Mouse (Mus musculus): ENCODE data around the gene Cflar. TPM values are rescaled to one million over a fixed set of nuclear protein-coding genes. Genes with fewer than 3 reads are reported as not detected.
A peak's percentile ranks its signal among the peaks of the same experiment; 100 is the strongest.

Gene Cflar
- polyA plus RNA-seq, 2 experiments = 8.2 to 13.4 TPM

DNA sequence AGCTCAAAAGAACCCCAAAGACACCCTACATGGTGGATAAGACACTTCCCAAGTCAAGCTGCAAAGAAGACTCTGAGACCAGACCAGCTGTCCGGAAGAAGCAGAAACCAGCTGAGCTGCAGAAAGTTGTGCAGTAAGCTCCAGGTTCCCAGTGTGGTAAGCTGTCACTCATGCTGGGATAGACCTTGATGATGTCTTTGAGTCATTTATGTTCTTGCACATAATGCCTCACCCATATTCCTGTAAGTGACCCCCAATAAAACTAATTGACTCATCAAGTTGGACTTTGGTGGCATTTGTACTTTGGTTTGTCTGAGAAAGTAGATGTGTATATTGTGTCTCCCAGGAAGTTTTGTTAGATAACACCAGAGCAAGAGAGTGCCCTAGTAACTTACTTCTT lies 66.3 kb downstream of the Cflar start:
- no peak overlapping the region for H3K4me3 ChIP-seq (ENCODE audit: insufficient read depth in 1 of 2, low read depth in 2 of 2, low read length in 2 of 2)
- no peaks in the 10 kb centered on the region for H3K36me3 ChIP-seq (replicated peaks; ENCODE audit: control insufficient read depth, insufficient read depth, low read depth)
- no peaks in the 10 kb centered on the region for H3K27me3 ChIP-seq (ENCODE audit: control insufficient read depth, insufficient read depth, low read length)
- H3K9ac ChIP-seq (replicated peaks) = no peak overlapping the region
- no peak for TF ChIP-seq CTCF (IDR thresholded peaks at IDR 0.05; ENCODE audit: low read depth)
- no peak for ATAC-seq (ENCODE audit: insufficient read depth)
- peaks cover 0 to 3% of the 10 kb centered on the region in 2 experiments; a peak in 1 of 4 replicates for H3K4me1 ChIP-seq (replicated peaks; ENCODE audit: control insufficient read depth in 2 of 2, insufficient read depth in 2 of 2, low read length in 1 of 2)
- H3K9me3 ChIP-seq (ENCODE audit: control insufficient read depth, low read length) = no peaks in the 10 kb centered on the region
- WGBS (ENCODE audit: insufficient replicate concordance) = 75% methylated on average over 1 of the region's 1 CpGs
- H3K4me2 ChIP-seq (ENCODE audit: low read depth) = no peak overlapping the region
- H3K27ac ChIP-seq = no peak overlapping the region
- no peak for DNase-seq (ENCODE audit: low read depth in 3 of 3, low spot score in 3 of 3)

DNA sequence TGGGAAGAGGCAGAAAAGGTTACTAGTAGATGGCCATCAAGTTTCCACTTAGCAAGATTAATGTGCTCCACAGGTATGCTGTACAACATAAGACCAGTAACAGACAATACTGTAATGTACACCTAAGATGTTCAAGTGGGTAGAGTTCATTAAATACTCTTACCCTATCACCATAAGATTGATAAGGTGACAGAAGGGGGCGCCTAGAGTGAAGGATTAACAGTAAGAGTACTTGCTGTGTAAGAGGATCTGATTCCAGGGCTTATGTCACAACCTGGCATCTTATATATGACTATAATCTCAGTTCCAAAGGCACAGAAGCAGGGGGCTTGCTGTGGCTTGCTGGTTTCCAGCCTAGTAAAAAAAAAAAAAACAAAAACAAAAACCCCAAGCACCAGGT lies 66.9 kb downstream of the Cflar start:
- Histone ChIP-seq H3K36me3 (replicated peaks; ENCODE audit: control insufficient read depth, insufficient read depth, low read depth) (no peaks in the 10 kb centered on the region), H3K4me2 (ENCODE audit: low read depth) (no peak overlapping the region), H3K27me3 (ENCODE audit: control insufficient read depth, insufficient read depth, low read length) (no peaks in the 10 kb centered on the region), H3K9ac (replicated peaks) (no peak overlapping the region), H3K27ac (no peak overlapping the region), H3K4me3 (ENCODE audit: insufficient read depth in 1 of 2, low read depth in 2 of 2, low read length in 2 of 2) (no peak overlapping the region), H3K9me3 (ENCODE audit: control insufficient read depth, low read length) (no peaks in the 10 kb centered on the region), H3K4me1 (replicated peaks; ENCODE audit: control insufficient read depth in 2 of 2, insufficient read depth in 2 of 2, low read length in 1 of 2) (peaks cover 0 to 1% of the 10 kb centered on the region in 2 experiments; a peak in 1 of 4 replicates)
- no peak for ATAC-seq (ENCODE audit: insufficient read depth)
- TF ChIP-seq CTCF (IDR thresholded peaks at IDR 0.05; ENCODE audit: low read depth) (no peak), EP300 (IDR thresholded peaks at IDR 0.05; ENCODE audit: low read depth) (no peak)
- no peak for DNase-seq (ENCODE audit: low read depth in 3 of 3, low spot score in 3 of 3)
- 26% methylated on average over 1 of the region's 1 CpGs for WGBS (ENCODE audit: insufficient replicate concordance)

DNA sequence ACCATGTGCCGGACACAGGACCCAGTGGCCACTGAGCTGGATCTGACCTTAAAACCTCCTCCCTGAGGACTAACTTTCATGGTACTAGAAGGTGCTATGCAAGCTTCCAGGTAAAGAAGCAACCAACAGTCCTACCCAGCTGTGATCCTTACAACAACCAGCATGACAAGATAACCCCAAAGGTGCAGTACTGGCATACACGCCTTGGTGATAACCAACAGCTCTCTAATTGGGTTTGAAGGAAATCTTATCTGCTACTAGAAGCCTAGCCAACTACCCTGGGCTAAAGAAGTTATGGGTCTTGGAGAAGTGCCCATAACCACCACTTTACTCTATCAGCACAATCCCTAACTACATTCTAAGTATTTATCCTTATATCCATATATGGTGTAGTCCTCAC lies 75.0 kb downstream of the Cflar start:
- H3K4me2 ChIP-seq (ENCODE audit: low read depth) = no peak overlapping the region
- TF ChIP-seq CTCF (IDR thresholded peaks at IDR 0.05; ENCODE audit: low read depth) (no peak), EP300 (IDR thresholded peaks at IDR 0.05; ENCODE audit: low read depth) (no peak)

DNA sequence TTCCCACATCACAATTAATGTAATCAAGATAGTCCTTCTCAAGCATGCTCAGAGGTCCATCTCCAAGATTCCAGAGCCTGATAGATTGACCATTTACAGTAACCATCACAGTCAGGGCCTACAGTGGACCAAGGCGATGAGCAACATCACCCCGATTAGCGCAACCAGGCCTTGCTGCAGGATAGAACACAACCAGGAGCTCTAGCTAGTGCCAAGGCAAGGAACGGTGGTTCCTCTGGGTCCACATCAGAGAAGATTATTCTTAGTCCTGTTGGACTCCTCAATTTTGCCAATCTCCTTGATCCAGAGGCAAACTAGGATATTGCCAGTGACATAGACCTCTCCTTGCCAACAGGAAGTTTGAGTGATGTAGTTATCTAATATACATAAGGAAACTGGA lies 77.1 kb downstream of the Cflar start:
- 78% methylated on average over 4 of the region's 4 CpGs for WGBS (ENCODE audit: insufficient replicate concordance)
- no peak for ATAC-seq (ENCODE audit: insufficient read depth)
- TF ChIP-seq CTCF (IDR thresholded peaks at IDR 0.05; ENCODE audit: low read depth) = no peak
- TF ChIP-seq EP300 (IDR thresholded peaks at IDR 0.05; ENCODE audit: low read depth) = no peak
- no peak for DNase-seq (ENCODE audit: low read depth in 3 of 3, low spot score in 3 of 3)
- Histone ChIP-seq H3K27me3 (ENCODE audit: control insufficient read depth, insufficient read depth, low read length) (no peaks in the 10 kb centered on the region), H3K4me1 (replicated peaks; ENCODE audit: control insufficient read depth in 2 of 2, insufficient read depth in 2 of 2, low read length in 1 of 2) (no peaks in the 10 kb centered on the region), H3K9ac (replicated peaks) (no peak overlapping the region), H3K36me3 (replicated peaks; ENCODE audit: control insufficient read depth, insufficient read depth, low read depth) (no peaks in the 10 kb centered on the region), H3K9me3 (ENCODE audit: control insufficient read depth, low read length) (no peaks in the 10 kb centered on the region), H3K4me2 (ENCODE audit: low read depth) (no peak overlapping the region), H3K27ac (no peak overlapping the region), H3K4me3 (ENCODE audit: insufficient read depth in 1 of 2, low read depth in 2 of 2, low read length in 2 of 2) (no peak overlapping the region)

More for the DNA sequence above, 75.0 kb downstream of the Cflar start:
- ATAC-seq (ENCODE audit: insufficient read depth) (no peak), DNase-seq (ENCODE audit: low read depth in 3 of 3, low spot score in 3 of 3) (no peak)
- Histone ChIP-seq H3K27ac (no peak overlapping the region), H3K4me1 (replicated peaks; ENCODE audit: control insufficient read depth in 2 of 2, insufficient read depth in 2 of 2, low read length in 1 of 2) (no peaks in the 10 kb centered on the region), H3K4me3 (ENCODE audit: insufficient read depth in 1 of 2, low read depth in 2 of 2, low read length in 2 of 2) (no peak overlapping the region), H3K36me3 (replicated peaks; ENCODE audit: control insufficient read depth, insufficient read depth, low read depth) (no peaks in the 10 kb centered on the region), H3K27me3 (ENCODE audit: control insufficient read depth, insufficient read depth, low read length) (no peaks in the 10 kb centered on the region), H3K9ac (replicated peaks) (no peak overlapping the region), H3K9me3 (ENCODE audit: control insufficient read depth, low read length) (no peaks in the 10 kb centered on the region)
- WGBS (ENCODE audit: insufficient replicate concordance) = 65% methylated on average over 2 of the region's 2 CpGs

DNA sequence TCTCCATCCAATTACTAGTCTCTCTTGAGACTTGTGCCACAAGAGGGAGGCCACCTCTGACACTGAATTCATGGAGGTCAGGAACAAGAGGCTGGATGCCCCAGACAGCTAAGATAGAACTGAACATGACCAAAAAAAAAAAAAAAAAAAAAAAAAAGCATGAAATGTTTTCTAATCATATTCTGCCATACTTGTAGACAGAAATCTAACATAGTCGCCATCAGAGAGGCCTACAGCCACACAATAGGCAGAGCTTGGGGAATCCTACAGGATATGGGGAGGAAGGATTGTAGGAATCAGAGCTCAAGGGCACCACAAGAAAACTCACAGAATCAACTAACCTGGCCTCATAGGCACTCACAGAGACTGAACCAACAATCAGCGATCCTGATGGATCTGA lies 83.4 kb downstream of the Cflar start:
- Histone ChIP-seq H3K9me3 (ENCODE audit: control insufficient read depth, low read length) (no peaks in the 10 kb centered on the region), H3K27me3 (ENCODE audit: control insufficient read depth, insufficient read depth, low read length) (no peaks in the 10 kb centered on the region), H3K36me3 (replicated peaks; ENCODE audit: control insufficient read depth, insufficient read depth, low read depth) (no peaks in the 10 kb centered on the region), H3K9ac (replicated peaks) (peak overlapping the region; percentile 73), H3K27ac (no peak overlapping the region), H3K4me2 (ENCODE audit: low read depth) (peak overlapping the region; percentile 85), H3K4me3 (ENCODE audit: insufficient read depth in 1 of 2, low read depth in 2 of 2, low read length in 2 of 2) (peak overlapping the region in 1 of 2 experiments; percentile 78; a peak in 1 of 4 replicates), H3K4me1 (replicated peaks; ENCODE audit: control insufficient read depth in 2 of 2, insufficient read depth in 2 of 2, low read length in 1 of 2) (peaks cover 0 to 8% of the 10 kb centered on the region in 2 experiments; a peak in 3 of 4 replicates)
- DNase-seq (ENCODE audit: low read depth in 3 of 3, low spot score in 3 of 3) (no peak), ATAC-seq (ENCODE audit: insufficient read depth) (peak; percentile 10; the same call in 1 of the 2 replicates)
- 52% methylated on average over 2 of the region's 2 CpGs for WGBS (ENCODE audit: insufficient replicate concordance)
- no peak for TF ChIP-seq CTCF (IDR thresholded peaks at IDR 0.05; ENCODE audit: low read depth)
- TF ChIP-seq EP300 (IDR thresholded peaks at IDR 0.05; ENCODE audit: low read depth) = no peak
